Mouse (Mus musculus) lung, postnatal 0 days (tissue): ENCODE results near the gene Il1rapl1.

Source experiments
- CTCF ChIP-seq: IDR thresholded peaks from 2 replicates; pipeline ENCODE4 v1.5.1; 2016; ENCODE audit warnings: antibody characterized with exemption, mild to moderate bottlenecking
- EP300 ChIP-seq: IDR thresholded peaks from 2 replicates; pipeline ENCODE4 v1.6.1; 2016; ENCODE audit warnings: antibody characterized with exemption, mild to moderate bottlenecking, control low read depth

DNA sequence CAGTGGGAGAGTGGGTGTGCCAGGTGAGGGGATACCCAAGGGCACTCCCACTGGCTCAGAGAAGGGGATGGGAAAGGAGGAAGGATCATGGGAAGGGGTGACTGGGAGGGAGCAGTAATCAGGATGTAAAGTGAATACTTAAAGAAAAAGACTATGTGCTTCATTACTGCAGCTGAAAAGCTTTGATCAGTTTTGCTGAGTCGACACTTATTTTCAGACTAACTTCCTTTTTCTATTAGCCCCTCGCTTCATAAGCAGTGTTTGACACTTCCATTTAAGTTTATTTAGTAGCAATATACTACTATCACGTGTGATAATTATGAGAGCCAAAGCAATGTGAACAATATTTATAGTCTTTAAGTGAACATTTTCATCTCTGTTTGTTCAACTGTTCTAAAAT, 1307.2 kb downstream of the Il1rapl1 start:
- no peak for TF ChIP-seq CTCF
- no peak for TF ChIP-seq EP300
